Mouse (Mus musculus) brain, embryonic 14.5 days (tissue): Measurements from ENCODE around the gene Tmbim1.

ENCODE experiments used
- CTCF ChIP-seq: fragments of 200-500 bp; IDR thresholded peaks from 2 replicates; pipeline ENCODE4 v1.5.1; 2012; ENCODE audit warnings: inconsistent platforms, mild to moderate bottlenecking, moderate library complexity, borderline replicate concordance; ENCODE audit not compliant: insufficient read depth, insufficient read length; ENCODE audit errors: extremely low read depth
- POLR2A ChIP-seq: fragments of 200-500 bp; IDR thresholded peaks from 2 replicates; pipeline ENCODE4 v1.6.1; 2012; ENCODE audit warnings: mild to moderate bottlenecking, inconsistent platforms, borderline replicate concordance; ENCODE audit not compliant: poor library complexity, insufficient read depth, insufficient read length, severe bottlenecking; ENCODE audit errors: extremely low read depth

DNA sequence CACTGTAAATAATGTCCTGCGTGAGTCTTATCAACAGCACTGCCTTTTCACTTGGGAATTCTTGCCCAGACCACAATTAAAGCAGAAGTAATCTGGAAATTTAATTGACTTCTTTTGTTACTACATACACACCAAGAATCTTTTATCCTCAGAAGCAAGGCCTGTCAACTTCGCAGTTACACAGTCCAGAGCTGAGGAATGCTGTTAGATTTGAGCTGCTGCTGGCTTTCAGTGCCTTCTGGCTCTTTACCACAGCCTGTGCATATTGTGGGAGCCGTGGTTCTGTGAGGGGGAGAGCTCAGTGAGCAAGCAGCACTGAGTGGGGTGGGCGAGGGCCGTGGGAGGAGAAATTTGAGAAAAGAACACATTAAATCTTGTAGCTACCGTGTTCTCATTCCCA lies 65.1 kb downstream of the Tmbim1 start:
- TF ChIP-seq CTCF (no peak), POLR2A (no peak)
